Comparison of ENCODE assay signal across 11 mouse cellular contexts in the genomic region with DNA sequence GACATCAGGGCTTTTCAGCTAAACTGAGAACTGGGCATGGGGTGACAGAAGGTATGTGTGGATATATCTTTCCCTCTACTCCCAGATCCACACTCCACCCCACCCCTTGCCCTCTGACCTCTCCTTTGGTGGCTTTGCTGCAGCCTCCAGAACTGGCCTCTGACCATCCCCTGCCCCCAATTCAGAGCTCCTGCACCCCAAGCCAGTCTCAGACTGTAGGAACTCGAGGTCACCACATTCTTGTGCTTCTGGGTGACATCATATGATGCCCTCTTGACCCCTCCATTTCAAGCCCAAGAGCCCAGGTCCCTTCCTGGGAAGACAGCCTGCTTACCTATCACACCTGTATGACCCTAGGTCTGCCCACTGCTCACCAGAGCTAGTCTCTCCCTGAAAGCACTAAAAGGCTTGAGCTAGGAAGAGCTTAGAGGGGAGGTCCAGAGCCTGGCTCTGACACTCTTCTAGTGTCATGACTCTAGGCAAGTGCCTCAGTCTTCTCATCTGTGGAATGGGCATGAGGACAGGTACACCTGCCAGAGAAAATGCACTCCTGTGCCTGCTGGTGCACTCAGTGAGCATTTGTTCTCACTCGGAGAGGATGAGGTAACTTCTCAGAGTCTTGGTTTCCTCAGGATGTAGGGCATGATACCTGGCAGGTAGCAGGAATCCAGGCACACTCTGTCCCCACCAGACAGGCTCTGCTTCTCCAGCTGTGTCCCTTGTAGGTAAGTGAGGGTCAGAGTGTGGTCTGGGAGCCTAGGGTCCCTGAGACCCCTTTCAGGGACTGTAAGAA.
DNase-seq lines count a peak whose midpoint lies in the region; TF ChIP-seq lines count a peak whose summit lies in the region.
"Had no signal": no experiment of that assay in that cellular context is flagged by ENCODE, and none has a peak within 500 bp of the region (broad histone marks: within the 10 kb centered on the region; RNA-seq: fewer than 3 reads in every experiment).

No protein-coding gene starts in this region.

- no peak for TF ChIP-seq CTCF in lung, adult 2 months (IDR thresholded peaks at IDR 0.05; ENCODE audit: insufficient read depth, low read length)

- peak; percentile 6 for DNase-seq in gastrocnemius, postnatal 14 days
- no peak for DNase-seq in gastrocnemius, postnatal 10 days
- peak; percentile 4 for DNase-seq in lung, adult 2 months
- DNase-seq in lung, postnatal 36 days: no peak
- DNase-seq in urinary bladder, postnatal 14 days (ENCODE audit: low spot score): peak; percentile 3
- no peak for DNase-seq in urinary bladder, postnatal 36 days (ENCODE audit: low spot score in 2 of 2)
- DNase-seq in urinary bladder, postnatal 4 days (ENCODE audit: low spot score in 2 of 2): peak; percentile 16 to 54
- DNase-seq in c-Kit-positive CD71-positive TER-119-positive erythroid progenitor cells, embryonic 14.5 days (ENCODE audit: low spot score): no peak
- DNase-seq: B cell, adult 2 months; forebrain, postnatal 0 days had no signal

- 45% methylated on average over 2 of the region's 2 CpGs for WGBS in lung, adult 2 months

- peaks cover 4% of the 10 kb centered on the region; the same call in 1 of the 2 replicates for H3K4me1 ChIP-seq in lung, adult 2 months (ENCODE audit: control insufficient read depth, insufficient read depth, low read length)

- no peak overlapping the region for H3K4me3 ChIP-seq in lung, adult 2 months (replicated peaks; ENCODE audit: extremely low read depth, low read depth, low read length)
- H3K4me3 ChIP-seq: midbrain, embryonic 13.5 days had no signal

- no peak for TF ChIP-seq POLR2A in lung, adult 2 months (IDR thresholded peaks at IDR 0.05; ENCODE audit: borderline replicate concordance, extremely low read depth, low read depth, low read length)

- intact Hi-C loops in gastrocnemius, postnatal 14 days (cut with DNase I; ENCODE audit: low total_unique reads): no loop called here

Comparison
In these comparisons a context has a peak if more than half of its experiments do, and no peak if none do; other contexts are left out.
1. DNase-seq: peak in gastrocnemius, postnatal 14 days (single experiment), lung, adult 2 months (single experiment), urinary bladder, postnatal 14 days (single experiment) and urinary bladder, postnatal 4 days (2 of 2); none in gastrocnemius, postnatal 10 days (single experiment), lung, postnatal 36 days (single experiment), urinary bladder, postnatal 36 days (0 of 2) and c-Kit-positive CD71-positive TER-119-positive erythroid progenitor cells, embryonic 14.5 days (single experiment).